Mouse (Mus musculus) heart, embryonic 12.5 days (tissue): ENCODE results near the gene Aste1. TPM values are rescaled to one million over a fixed set of nuclear protein-coding genes. Genes with fewer than 3 reads are reported as not detected.

Experiments used
- ATAC-seq: fragments of 200-750 bp; cut with Nextera tagmentation; 2 replicates; pipeline ENCODE4 v1.8.0; 2017; ENCODE audit warnings: moderate TSS enrichment, moderate library complexity; ENCODE audit not compliant: insufficient number of reproducible peaks, low FRiP score
- H3K27ac ChIP-seq: fragments of 300-500 bp; sonication (generic); 2 replicates; pipeline ENCODE4 v1.5.1; 2016; ENCODE audit warnings: mild to moderate bottlenecking, moderate library complexity; ENCODE audit not compliant: poor library complexity, severe bottlenecking
- H3K27me3 ChIP-seq: fragments of 300-500 bp; sonication (generic); replicated peaks from 2 replicates; pipeline ENCODE4 v1.6.1; 2016; ENCODE audit warnings: mild to moderate bottlenecking, moderate library complexity
- H3K36me3 ChIP-seq: fragments of 300-500 bp; sonication (generic); 2 replicates; pipeline ENCODE4 v1.6.1; 2016; ENCODE audit warnings: mild to moderate bottlenecking, moderate library complexity
- H3K4me1 ChIP-seq: fragments of 300-500 bp; sonication (generic); replicated peaks from 2 replicates; pipeline ENCODE4 v1.6.1; 2016; ENCODE audit warnings: mild to moderate bottlenecking
- H3K4me2 ChIP-seq: fragments of 300-500 bp; sonication (generic); 2 replicates; pipeline ENCODE4 v1.6.1; 2016; ENCODE audit warnings: mild to moderate bottlenecking, moderate library complexity
- H3K4me3 ChIP-seq: fragments of 300-500 bp; sonication (generic); 2 replicates; pipeline ENCODE4 v1.5.1; 2016; ENCODE audit warnings: mild to moderate bottlenecking
- H3K9ac ChIP-seq: fragments of 300-500 bp; sonication (generic); 2 replicates; pipeline ENCODE4 v1.6.1; 2016; ENCODE audit warnings: mild to moderate bottlenecking, moderate library complexity
- H3K9me3 ChIP-seq: fragments of 300-500 bp; sonication (generic); replicated peaks from 2 replicates; pipeline ENCODE4 v1.6.1; 2016; ENCODE audit warnings: mild to moderate bottlenecking, moderate library complexity
- WGBS: fragments of 180-500 bp; shearing (Covaris S2); methylation state at CpG from one replicate; pipeline ENCODE4 v1.1.7; 2016; 5-methylcytosine and 5-hydroxymethylcytosine counted together
- polyA plus RNA-seq: library from polyadenylated mRNA; unstranded; fragments of >200 nt; fragmentation: Nextera tagmentation; extraction: Ambion mirVana; gene quantifications from 2 replicates; pipeline ENCODE4 v1.2.1, GENCODE M21; 2016

Aste1 gene
- polyA plus RNA-seq, 1 experiment from 2014 or later: 18.5 TPM

DNA sequence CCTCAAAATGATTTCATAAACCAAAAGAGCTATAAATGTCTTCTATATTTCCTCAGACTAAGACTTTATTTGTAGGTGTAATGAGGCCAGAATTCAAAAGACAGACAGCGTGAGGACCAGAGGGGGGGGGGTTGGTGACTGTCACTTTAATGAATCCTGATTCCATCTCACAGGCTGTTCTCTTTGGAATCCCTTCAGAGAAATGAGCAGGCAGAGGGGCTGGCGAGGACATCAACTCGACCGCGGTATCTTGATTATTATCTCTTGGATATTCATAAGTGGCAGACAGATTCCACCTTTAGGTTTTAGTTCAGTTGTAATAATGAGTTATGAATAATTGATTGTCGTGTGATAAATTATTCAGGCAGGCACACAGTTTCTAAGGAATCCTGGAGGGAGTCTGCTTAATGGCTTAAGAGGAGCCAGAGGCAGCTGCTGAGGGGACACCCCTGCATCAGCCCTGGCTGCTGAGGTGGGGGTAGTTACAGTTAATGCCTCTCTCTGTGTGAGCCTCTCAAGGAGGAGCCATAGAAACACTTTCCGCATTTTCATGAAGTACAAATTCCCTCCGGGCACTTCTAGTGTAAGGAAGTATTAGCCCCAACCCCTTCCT is 15.6 kb upstream of the Aste1 start:
- no peak overlapping the region for H3K4me3 ChIP-seq
- 77% methylated on average over 8 of the region's 8 CpGs for WGBS
- H3K27ac ChIP-seq: no peak overlapping the region
- H3K36me3 ChIP-seq: no peaks in the 10 kb centered on the region
- H3K27me3 ChIP-seq: no peaks in the 10 kb centered on the region
- H3K4me1 ChIP-seq: no peaks in the 10 kb centered on the region
- no peak for ATAC-seq
- no peaks in the 10 kb centered on the region for H3K9me3 ChIP-seq
- no peak overlapping the region for H3K4me2 ChIP-seq
- H3K9ac ChIP-seq: no peak overlapping the region

DNA sequence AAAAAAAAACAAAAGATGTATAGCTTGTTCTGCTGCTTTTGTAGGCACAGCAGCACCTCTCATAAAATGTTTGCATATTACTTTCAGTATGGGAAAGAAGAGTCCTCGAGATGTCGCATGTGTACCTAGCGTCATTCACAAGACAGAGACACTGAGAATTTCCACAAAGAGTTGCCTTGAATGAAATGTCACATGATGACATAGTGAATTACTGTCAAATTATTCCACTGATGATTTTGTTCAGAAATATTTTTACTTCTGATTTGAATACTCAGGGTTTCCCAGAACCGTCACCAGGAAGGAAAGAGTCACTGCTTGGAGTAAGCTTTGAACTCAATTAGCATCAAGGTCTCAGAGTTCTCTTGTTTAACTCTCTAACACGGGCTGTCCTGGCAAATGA is 7.8 kb upstream of the Aste1 start:
- Histone ChIP-seq H3K9me3 (no peaks in the 10 kb centered on the region), H3K27ac (no peak overlapping the region), H3K4me2 (no peak overlapping the region), H3K4me3 (no peak overlapping the region), H3K9ac (no peak overlapping the region), H3K4me1 (no peaks in the 10 kb centered on the region), H3K36me3 (no peaks in the 10 kb centered on the region), H3K27me3 (no peaks in the 10 kb centered on the region)
- WGBS: 77% methylated on average over 5 of the region's 5 CpGs
- ATAC-seq: no peak

DNA sequence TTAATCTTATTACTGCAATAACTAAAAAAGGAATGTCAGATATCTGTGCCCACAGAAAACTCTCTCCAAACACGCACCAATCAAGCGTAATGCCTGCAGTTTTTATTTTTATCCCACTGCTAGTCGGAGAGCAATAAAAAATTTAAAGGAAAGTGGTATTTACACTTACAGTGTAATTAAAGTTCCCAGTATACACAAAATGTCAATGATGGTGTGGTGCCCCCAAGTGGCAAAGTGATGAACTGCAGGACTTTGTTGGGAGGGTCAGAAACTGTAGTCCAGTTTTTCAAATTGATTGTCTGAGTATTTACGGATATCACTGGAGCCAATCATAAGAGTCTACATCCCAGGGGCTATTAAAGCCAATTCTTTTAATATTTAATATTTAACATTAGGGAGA is 5.9 kb upstream of the Aste1 start:
- 16% methylated on average over 4 of the region's 4 CpGs for WGBS

DNA sequence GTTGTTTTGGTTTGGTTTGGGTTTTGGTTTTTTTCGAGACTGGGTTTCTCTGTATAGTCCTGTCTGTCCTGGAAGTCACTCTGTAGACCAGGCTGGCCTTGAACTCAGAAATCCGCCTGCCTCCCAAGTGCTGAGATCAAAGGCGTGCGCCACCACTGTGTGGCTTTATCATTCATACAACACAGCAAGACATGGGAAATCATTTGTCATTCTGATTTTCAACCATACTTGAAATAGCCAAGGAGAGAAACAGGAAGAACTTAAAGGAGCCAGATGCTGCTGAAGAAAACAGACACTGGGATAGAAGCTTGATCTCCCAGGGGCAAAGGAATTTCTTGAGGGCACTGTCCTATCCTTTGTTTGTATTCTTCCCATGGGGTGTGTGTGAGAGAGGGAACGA is 4.6 kb upstream of the Aste1 start:
- no peak overlapping the region for H3K4me2 ChIP-seq
- no peak overlapping the region for H3K9ac ChIP-seq
- no peak overlapping the region for H3K27ac ChIP-seq
- no peaks in the 10 kb centered on the region for H3K9me3 ChIP-seq
- H3K4me1 ChIP-seq: peaks cover 5% of the 10 kb centered on the region; the same call in 1 of the 2 replicates
- 47% methylated on average over 5 of the region's 5 CpGs for WGBS
- no peaks in the 10 kb centered on the region for H3K36me3 ChIP-seq
- no peak overlapping the region for H3K4me3 ChIP-seq
- 0 out of 2 replicates have a peak, but pooled peaks cover 4% of the 10 kb centered on the region for H3K27me3 ChIP-seq
- no peak for ATAC-seq

More for the DNA sequence above, 5.9 kb upstream of the Aste1 start:
- H3K4me2 ChIP-seq: no peak overlapping the region
- H3K36me3 ChIP-seq: no peaks in the 10 kb centered on the region
- H3K27me3 ChIP-seq: 0 out of 2 replicates have a peak, but pooled peaks cover 4% of the 10 kb centered on the region
- no peaks in the 10 kb centered on the region for H3K4me1 ChIP-seq
- no peak overlapping the region for H3K27ac ChIP-seq
- ATAC-seq: no peak
- H3K4me3 ChIP-seq: no peak overlapping the region
- H3K9me3 ChIP-seq: no peaks in the 10 kb centered on the region
- no peak overlapping the region for H3K9ac ChIP-seq

DNA sequence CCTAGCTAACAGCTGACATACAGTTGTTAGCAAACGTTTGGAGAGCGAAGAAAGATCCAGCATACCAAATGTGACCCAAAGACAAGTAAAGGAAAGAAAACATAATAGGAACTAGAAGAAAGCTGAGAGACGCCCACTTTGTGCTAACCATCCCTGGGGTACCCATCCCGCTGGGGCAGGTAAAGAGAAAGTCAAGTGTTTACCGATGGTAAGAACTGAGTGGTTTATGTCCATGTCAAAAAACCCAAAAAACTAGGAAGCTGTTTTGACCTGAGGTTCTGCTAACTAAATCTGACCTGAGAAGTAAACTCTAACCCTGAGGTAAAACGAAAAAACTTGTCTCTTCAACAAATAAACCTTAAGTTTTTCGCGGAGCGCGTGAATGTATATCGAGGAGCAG is 472 bp upstream of the Aste1 start:
- H3K27ac ChIP-seq: no peak overlapping the region
- whole genome bisulfite sequencing: 11% methylated on average over 11 of the region's 11 CpGs
- H3K27me3 ChIP-seq: 0 out of 2 replicates have a peak, but pooled peaks cover 4% of the 10 kb centered on the region
- ATAC-seq: no peak
- H3K9ac ChIP-seq: peak overlapping the region; percentile 47; the same call in 1 of the 2 replicates
- peak overlapping the region; percentile 66 for H3K4me3 ChIP-seq
- peaks cover 19% of the 10 kb centered on the region for H3K36me3 ChIP-seq
- H3K9me3 ChIP-seq: no peaks in the 10 kb centered on the region
- peaks cover 29% of the 10 kb centered on the region for H3K4me1 ChIP-seq
- H3K4me2 ChIP-seq: peak overlapping the region; percentile 75

DNA sequence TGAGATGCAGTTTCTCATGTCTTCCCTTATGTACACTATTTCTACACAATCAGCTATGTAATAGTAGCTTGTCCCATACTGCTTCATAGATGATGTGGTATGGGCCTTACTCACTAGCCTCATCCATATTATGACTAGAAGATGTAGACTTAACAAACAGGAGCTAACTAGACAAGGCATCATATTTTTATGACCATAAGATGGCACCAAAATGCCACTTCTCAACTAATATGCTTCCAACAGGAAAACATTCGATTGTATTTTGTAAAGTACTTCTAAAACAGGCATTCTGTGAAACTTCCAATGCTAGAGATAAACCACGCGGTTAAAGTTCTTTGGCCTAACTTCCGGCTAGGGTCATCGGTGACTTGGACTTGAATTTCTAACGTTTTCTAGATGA is 13.4 kb downstream of the Aste1 start:
- Histone ChIP-seq H3K9me3 (no peaks in the 10 kb centered on the region), H3K4me1 (no peaks in the 10 kb centered on the region), H3K27ac (no peak overlapping the region), H3K27me3 (no peaks in the 10 kb centered on the region), H3K4me3 (no peak overlapping the region), H3K9ac (no peak overlapping the region), H3K4me2 (no peak overlapping the region), H3K36me3 (peaks cover 40% of the 10 kb centered on the region)
- 92% methylated on average over 6 of the region's 6 CpGs for WGBS
- ATAC-seq: no peak

DNA sequence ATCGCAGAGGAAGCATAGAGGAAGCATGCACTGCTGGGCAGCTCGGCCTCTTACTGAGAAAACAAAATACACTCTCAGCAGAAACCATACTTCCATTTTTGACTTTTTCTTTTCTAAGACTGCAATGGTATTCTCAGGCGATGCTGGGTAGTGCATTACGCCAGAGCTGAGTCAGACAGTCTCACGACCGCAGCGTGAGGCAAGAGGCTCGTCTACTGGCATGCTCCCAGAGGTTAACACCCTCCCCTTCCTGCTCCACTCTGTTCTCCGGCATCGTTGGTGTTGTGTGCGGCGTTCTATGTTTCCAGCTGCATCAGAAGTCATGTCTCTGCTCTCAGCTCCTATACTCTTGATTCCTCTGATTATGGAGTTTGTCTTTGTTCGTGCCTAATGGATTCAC is 63.8 kb downstream of the Aste1 start:
- Histone ChIP-seq H3K27ac (no peak overlapping the region), H3K4me1 (no peaks in the 10 kb centered on the region), H3K4me2 (no peak overlapping the region), H3K9me3 (no peaks in the 10 kb centered on the region), H3K27me3 (no peaks in the 10 kb centered on the region), H3K36me3 (peaks cover 53% of the 10 kb centered on the region), H3K4me3 (no peak overlapping the region), H3K9ac (no peak overlapping the region)
- WGBS: 88% methylated on average over 13 of the region's 13 CpGs
- no peak for ATAC-seq

DNA sequence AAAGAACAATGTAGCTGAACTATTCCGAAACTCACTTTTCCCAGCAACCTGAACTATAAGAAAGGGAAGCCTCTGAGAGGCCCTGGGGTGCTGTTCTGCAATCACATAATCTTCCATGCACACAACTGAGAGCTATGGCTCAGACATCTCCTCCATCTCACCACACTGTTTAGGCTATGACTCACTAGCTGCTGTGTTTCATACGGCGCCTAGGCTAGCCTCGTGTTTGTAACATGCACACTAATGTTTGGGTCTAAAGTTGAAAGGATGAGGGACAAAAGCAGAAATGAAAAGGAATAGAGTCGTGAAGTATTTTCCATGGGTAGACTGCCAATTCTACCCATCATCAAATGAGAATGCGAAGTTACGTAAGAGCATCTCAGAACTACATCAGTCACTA is 66.3 kb downstream of the Aste1 start:
- Histone ChIP-seq H3K36me3 (peaks cover 49% of the 10 kb centered on the region), H3K4me3 (no peak overlapping the region), H3K9me3 (no peaks in the 10 kb centered on the region), H3K4me1 (no peaks in the 10 kb centered on the region), H3K9ac (no peak overlapping the region), H3K27ac (no peak overlapping the region), H3K27me3 (no peaks in the 10 kb centered on the region), H3K4me2 (no peak overlapping the region)
- WGBS: 88% methylated on average over 7 of the region's 7 CpGs
- ATAC-seq: no peak

Other genes with a start within 250 kb of the Aste1 start
- gene Nek11, start 132 bp downstream of the Aste1 start, polyA plus RNA-seq: 0.10 TPM in 1 of 2 replicates, not detected in the other
- 66.3 and 67.7 TPM in 2 replicates for gene Atp2c1, start 131.9 kb downstream of the Aste1 start, polyA plus RNA-seq
- gene Pik3r4, start 247.6 kb downstream of the Aste1 start, polyA plus RNA-seq: 19.9 and 22.5 TPM in 2 replicates